Mouse (Mus musculus) layer of hippocampus, postnatal 14 days (tissue): ENCODE data around the gene Supt4a. TPM values are rescaled to one million over a fixed set of nuclear protein-coding genes. Genes with fewer than 3 reads are reported as not detected.

Source experiments
- DNase-seq, 2 experiments: peaks; one replicate each; pipeline ENCODE4 v3.0.0; 2021 to 2022; ENCODE audit warnings: low spot score in 2 of 2, mixed read lengths in 1 of 2
- long read RNA-seq, 2 experiments: library from polyadenylated mRNA; stranded (forward); transcript quantifications; one replicate each; pipeline ENCODE4 v2.0.0; 2021
- total RNA-seq, 2 experiments: library from RNA; stranded (reverse); gene quantifications; 2 replicates each; pipeline ENCODE4 v1.2.3; 2021

Gene Supt4a
- 10 to 100 TPM; 60.6 to 63.4 TPM for total RNA-seq
- long read RNA-seq, experiment 1, transcript Supt4a-201 (5 exons, 706 nt): major isoform, 22 of 27 reads
- long read RNA-seq, experiment 1, partial matches to known transcripts: 2 of 27 reads
- long read RNA-seq, experiment 1, other reads (novel, unspliced or antisense): 1 of 27 reads
- long read RNA-seq, experiment 2, transcript Supt4a-201 (5 exons, 706 nt): major isoform, 60 of 64 reads
- long read RNA-seq, experiment 2, partial matches to known transcripts: 0 of 64 reads
- long read RNA-seq, experiment 2, other reads (novel, unspliced or antisense): 3 of 64 reads

- peak; percentile 90 to 94 for DNase-seq
These were observed at the start of gene Supt4a for GRCm38 (mm10) chr11:87737175-87737740. Supt4a (plus strand) TSS chr11:87737552.

- DNase-seq: no peak
These were observed 48.7 kb upstream of the Supt4a start for GRCm38 (mm10) chr11:87688478-87689203.

- DNase-seq: peak; percentile 12 to 52
These were observed 47.9 kb upstream of the Supt4a start for GRCm38 (mm10) chr11:87689402-87689808.

- DNase-seq: no peak
These were observed 47.2 kb upstream of the Supt4a start for GRCm38 (mm10) chr11:87690054-87690740.

GRCm38 (mm10) chr11:87697131-87697682 is 40.1 kb upstream of the Supt4a start:
- no peak for DNase-seq

- DNase-seq: no peak
These were observed 39.2 kb upstream of the Supt4a start for GRCm38 (mm10) chr11:87698126-87698525.

GRCm38 (mm10) chr11:87701108-87701507 is 36.2 kb upstream of the Supt4a start:
- no peak for DNase-seq

GRCm38 (mm10) chr11:87701877-87702620 is 35.3 kb upstream of the Supt4a start:
- no peak for DNase-seq

- DNase-seq: no peak
These were observed 33.7 kb upstream of the Supt4a start for GRCm38 (mm10) chr11:87703654-87704053.

- DNase-seq: no peak
These were observed 33.1 kb upstream of the Supt4a start for GRCm38 (mm10) chr11:87704289-87704688.

- DNase-seq: no peak
These were observed 29.8 kb upstream of the Supt4a start for GRCm38 (mm10) chr11:87707570-87707969.

- no peak for DNase-seq
These were observed 28.4 kb upstream of the Supt4a start for GRCm38 (mm10) chr11:87708979-87709378.

- no peak for DNase-seq
These were observed 27.7 kb upstream of the Supt4a start for GRCm38 (mm10) chr11:87709513-87710261.

GRCm38 (mm10) chr11:87710262-87710615 is 27.1 kb upstream of the Supt4a start:
- DNase-seq: no peak

- no peak for DNase-seq
These were observed 25.2 kb upstream of the Supt4a start for GRCm38 (mm10) chr11:87712188-87712587.

- DNase-seq: no peak
These were observed 21.4 kb upstream of the Supt4a start for GRCm38 (mm10) chr11:87715999-87716398.

GRCm38 (mm10) chr11:87719526-87719925 is 17.8 kb upstream of the Supt4a start:
- DNase-seq: no peak

GRCm38 (mm10) chr11:87720324-87720723 is 17.0 kb upstream of the Supt4a start:
- DNase-seq: no peak

- DNase-seq: no peak
These were observed 16.5 kb upstream of the Supt4a start for GRCm38 (mm10) chr11:87720839-87721238.

- DNase-seq: no peak
These were observed 15.2 kb upstream of the Supt4a start for GRCm38 (mm10) chr11:87722168-87722567.
